ENCODE assay signal across 8 mouse cellular contexts in the genomic region with DNA sequence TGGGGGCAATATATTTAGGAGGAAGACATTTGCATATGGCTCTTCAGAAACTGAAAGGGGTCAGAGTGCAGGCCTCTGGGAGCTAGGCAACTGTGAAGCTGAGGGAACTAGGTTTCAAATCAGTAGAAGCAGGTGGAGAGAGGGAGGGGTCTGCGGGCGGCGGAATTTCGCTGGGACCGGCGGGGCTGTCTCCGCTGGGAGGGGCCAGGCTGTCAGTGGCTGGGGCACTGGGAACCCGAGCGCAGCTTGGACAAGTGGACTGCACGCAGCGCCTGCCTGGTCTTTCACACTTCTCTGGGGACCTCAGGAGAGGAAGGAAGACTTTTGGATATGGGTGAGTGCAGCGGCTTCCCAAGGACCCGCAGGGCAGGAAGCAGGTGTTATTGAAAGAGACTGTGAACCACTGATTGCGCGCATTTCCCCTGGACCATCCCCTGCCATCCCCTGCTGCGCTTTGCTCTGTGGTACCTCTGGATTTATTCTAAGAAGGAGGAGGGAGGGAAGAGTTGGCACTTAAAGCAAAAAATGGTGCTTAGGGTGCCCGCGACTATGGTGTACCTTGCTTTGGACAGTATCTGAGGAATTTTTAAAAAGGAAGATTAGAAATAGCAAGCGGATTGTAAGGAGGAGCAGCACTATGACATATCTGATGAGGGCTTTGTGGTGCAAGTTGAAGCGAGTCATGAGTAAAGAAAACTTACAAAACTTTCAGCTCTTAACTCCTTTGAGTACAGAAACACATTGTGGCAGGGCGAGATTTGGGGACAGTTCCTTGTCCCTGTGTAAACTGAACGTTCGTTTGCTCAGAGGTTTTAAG.
DNase-seq lines count a peak whose midpoint lies in the region; ATAC-seq and TF ChIP-seq lines count a peak whose summit lies in the region.

No protein-coding gene starts in this region.

- H3K27ac ChIP-seq in hindbrain, postnatal 0 days: peak overlapping the region; percentile 66; the same call in 1 of the 2 replicates
- H3K27ac ChIP-seq in stomach, embryonic 14.5 days (ENCODE audit: low read length): no peak overlapping the region

- peak overlapping the region; percentile 97 for H3K4me2 ChIP-seq in hindbrain, postnatal 0 days (ENCODE audit: low read depth, low read length)
- peak overlapping the region; percentile 63 for H3K4me2 ChIP-seq in stomach, embryonic 14.5 days (replicated peaks; ENCODE audit: low read depth, low read length)

- intact Hi-C loops in left cerebral cortex, postnatal 36 days (cut with DNase I): no loop called here

- no peaks in the 10 kb centered on the region for H3K27me3 ChIP-seq in hindbrain, postnatal 0 days (ENCODE audit: insufficient read depth, low read length)
- H3K27me3 ChIP-seq in stomach, embryonic 14.5 days (ENCODE audit: control insufficient read depth, insufficient read depth, low read length): no peaks in the 10 kb centered on the region

- peak overlapping the region; percentile 48 for H3K9ac ChIP-seq in hindbrain, postnatal 0 days (replicated peaks; ENCODE audit: low read length)
- H3K9ac ChIP-seq in stomach, embryonic 14.5 days (replicated peaks; ENCODE audit: low read depth, low read length): no peak overlapping the region

- TF ChIP-seq CTCF in hindbrain, postnatal 0 days (IDR thresholded peaks at IDR 0.05; ENCODE audit: low read depth): no peak

- under 1% methylated on average over 23 of the region's 23 CpGs for WGBS in hindbrain, postnatal 0 days
- WGBS in stomach, embryonic 14.5 days: under 1% methylated on average over 23 of the region's 23 CpGs

- no peaks in the 10 kb centered on the region for H3K4me1 ChIP-seq in hindbrain, postnatal 0 days (ENCODE audit: insufficient read depth, low read length)
- peaks cover 5% of the 10 kb centered on the region; the same call in 1 of the 2 replicates for H3K4me1 ChIP-seq in stomach, embryonic 14.5 days (ENCODE audit: control insufficient read depth, insufficient read depth, low read length)

- H3K36me3 ChIP-seq in hindbrain, postnatal 0 days (ENCODE audit: insufficient read depth, low read length): no peaks in the 10 kb centered on the region
- no peaks in the 10 kb centered on the region for H3K36me3 ChIP-seq in stomach, embryonic 14.5 days (ENCODE audit: control insufficient read depth, insufficient read depth, low read length)

- ATAC-seq in hindbrain, postnatal 0 days: peak; percentile 61
- ATAC-seq in megakaryocyte, adult 5-6 weeks (ENCODE audit: poor library complexity, severe bottlenecking): 0 out of 2 replicates have a peak, but pooled peaks have one; percentile 21
- peak; percentile 64; the same call in 1 of the 2 replicates for ATAC-seq in stomach, embryonic 14.5 days (ENCODE audit: insufficient number of reproducible peaks, insufficient read depth, low FRiP score, low read depth)

- H3K4me3 ChIP-seq in hindbrain, postnatal 0 days (ENCODE audit: low read length): peak overlapping the region; percentile 43
- peak overlapping the region; percentile 33 for H3K4me3 ChIP-seq in stomach, embryonic 14.5 days (ENCODE audit: low read depth, low read length)

- DNase-seq in adrenal gland, adult 2 months: peak; percentile 5
- DNase-seq in adrenal gland, adult 18-20 months (ENCODE audit: low spot score in 2 of 2): no peak
- peak; percentile 42 to 57 for DNase-seq in cerebellum, postnatal 10 days
- peak; percentile 8 to 17 for DNase-seq in frontal cortex, postnatal 10 days (ENCODE audit: low spot score in 2 of 2)
- peak; percentile 55 for DNase-seq in hindbrain, postnatal 0 days (ENCODE audit: low spot score)
- DNase-seq in left cerebral cortex, postnatal 36 days (ENCODE audit: low spot score in 2 of 2): peak; percentile 11 to 16

- no peaks in the 10 kb centered on the region for H3K9me3 ChIP-seq in hindbrain, postnatal 0 days (ENCODE audit: low read length)
- H3K9me3 ChIP-seq in stomach, embryonic 14.5 days (ENCODE audit: control insufficient read depth, low read depth, low read length): no peaks in the 10 kb centered on the region

Comparison
In these comparisons a context has a peak if more than half of its experiments do, and no peak if none do; other contexts are left out.
1. DNase-seq: peak in adrenal gland, adult 2 months (single experiment), cerebellum, postnatal 10 days (2 of 2), frontal cortex, postnatal 10 days (2 of 2), hindbrain, postnatal 0 days (single experiment) and left cerebral cortex, postnatal 36 days (2 of 2); none in adrenal gland, adult 18-20 months (0 of 2).
2. Peak in every context shown above with its lines, with median percentiles within 50 percentile points of each other: ATAC-seq.